Mouse (Mus musculus) small intestine, adult 2 months (tissue): Measurements from ENCODE around the gene Fndc4.

Experiments used
- CTCF ChIP-seq: fragments of 200-500 bp; IDR thresholded peaks from 2 replicates; pipeline ENCODE4 v1.5.1; 2012; ENCODE audit warnings: low read depth, mild to moderate bottlenecking, control low read depth, inconsistent platforms, low read length, moderate library complexity, mixed read lengths; ENCODE audit not compliant: insufficient replicate concordance, insufficient read length; ENCODE audit errors: extremely low read depth
- POLR2A ChIP-seq: fragments of 200-500 bp; IDR thresholded peaks from 2 replicates; pipeline ENCODE4 v1.6.1; 2012; ENCODE audit warnings: low read depth, mild to moderate bottlenecking, control low read depth, inconsistent platforms, low read length, moderate library complexity

DNA sequence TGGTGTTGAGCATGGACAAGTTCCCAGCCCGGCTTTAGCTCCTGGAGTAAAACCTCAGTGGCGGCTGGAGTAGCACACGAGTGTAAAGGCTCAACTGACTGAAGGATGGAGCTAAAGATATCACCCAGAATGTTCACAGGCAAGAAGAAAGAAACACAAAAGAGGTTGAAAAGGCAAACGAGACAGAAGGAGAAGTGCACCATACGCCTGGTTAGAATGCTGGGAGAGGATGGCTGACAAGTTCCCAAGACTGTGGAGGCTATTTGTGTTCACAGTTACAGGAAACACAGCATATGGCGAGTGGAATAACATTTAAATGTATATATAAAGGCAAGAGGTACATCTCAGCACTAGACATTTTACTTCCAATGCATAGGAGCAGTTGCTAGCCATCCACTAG, 22.9 kb downstream of the Fndc4 start:
- TF ChIP-seq CTCF (no peak), POLR2A (no peak)
